Comparison of ENCODE assay signal across 19 mouse cellular contexts in the genomic region with DNA sequence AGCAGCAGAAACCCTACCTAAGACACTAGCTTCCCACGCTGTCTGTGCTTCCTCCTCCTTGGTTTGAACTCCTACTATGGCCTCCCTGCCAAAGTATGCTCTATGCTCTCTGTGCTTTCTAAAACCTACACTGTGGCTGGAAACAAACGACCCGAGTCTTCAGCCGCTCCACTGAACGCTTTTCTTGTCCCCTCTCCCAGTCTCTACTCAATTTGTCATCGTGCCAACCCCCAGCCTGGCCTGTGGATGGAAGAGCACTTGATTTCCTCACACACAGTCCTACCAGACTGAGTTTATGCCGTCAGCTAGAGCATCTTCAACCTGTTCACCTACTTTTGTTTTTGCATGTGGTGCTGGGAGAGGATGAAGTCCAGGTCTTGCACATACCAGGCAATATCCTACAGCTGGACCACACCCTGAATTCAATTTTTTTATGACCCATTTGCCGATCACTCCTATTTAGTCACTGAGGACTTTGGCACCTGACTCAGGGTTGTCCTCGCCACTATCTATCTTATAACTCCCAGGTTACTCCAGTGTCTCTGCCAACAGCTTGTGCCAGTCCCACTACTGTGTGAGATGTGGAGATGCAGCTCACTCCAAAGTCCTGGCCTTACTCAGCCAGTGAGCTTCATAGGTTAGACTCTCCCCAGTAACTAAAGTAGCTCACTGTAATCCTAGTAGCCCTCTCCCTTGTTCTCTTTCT. TPM values are rescaled to one million over a fixed set of nuclear protein-coding genes. Genes with fewer than 3 reads are reported as not detected.
A peak's percentile ranks its signal among the peaks of the same experiment; 100 is the strongest.
DNase-seq lines count a peak whose midpoint lies in the region; ATAC-seq and TF ChIP-seq lines count a peak whose summit lies in the region.
"Had no signal": no experiment of that assay in that cellular context is flagged by ENCODE, and none has a peak within 500 bp of the region (broad histone marks: within the 10 kb centered on the region; RNA-seq: fewer than 3 reads in every experiment).

No protein-coding gene starts in this region.

- DNase-seq in cerebellum, postnatal 10 days = peak; percentile 74 to 76
- peak; percentile 53 for DNase-seq in hindbrain, postnatal 0 days (ENCODE audit: low spot score)
- DNase-seq in hindbrain, embryonic 11.5 days (ENCODE audit: low spot score) = no peak
- peak; percentile 41 for DNase-seq in lung, embryonic 14.5 days
- DNase-seq in lung, adult 18-20 months = no peak
- peak; percentile 96 for DNase-seq in large intestine, adult 2 months (ENCODE audit: low read depth, low spot score)
- DNase-seq in adrenal gland, postnatal 4 days (ENCODE audit: low spot score in 2 of 2) = no peak
- DNase-seq: adrenal gland, postnatal 36 days; cerebellum, adult 11-12 months; kidney, adult 18-20 months; lung, postnatal 36 days; midbrain, embryonic 14.5 days; right cerebral cortex, postnatal 25 days; thymus, adult 18-20 months had no signal

- H3K4me2 ChIP-seq in hindbrain, postnatal 0 days (ENCODE audit: low read depth, low read length) = no peak overlapping the region
- H3K4me2 ChIP-seq in hindbrain, embryonic 11.5 days (replicated peaks; ENCODE audit: low read depth, low read length) = no peak overlapping the region
- H3K4me2 ChIP-seq in lung, embryonic 14.5 days = no peak overlapping the region
- H3K4me2 ChIP-seq: embryonic facial prominence, embryonic 15.5 days; forebrain, embryonic 13.5 days; limb, embryonic 15.5 days had no signal

- H3K9ac ChIP-seq in hindbrain, postnatal 0 days (replicated peaks; ENCODE audit: low read length) = no peak overlapping the region
- H3K9ac ChIP-seq in hindbrain, embryonic 11.5 days (ENCODE audit: low read depth, low read length) = no peak overlapping the region
- H3K9ac ChIP-seq in lung, embryonic 14.5 days = no peak overlapping the region
- H3K9ac ChIP-seq: embryonic facial prominence, embryonic 15.5 days; forebrain, embryonic 13.5 days; limb, embryonic 15.5 days had no signal

- H3K27ac ChIP-seq in hindbrain, postnatal 0 days = no peak overlapping the region
- no peak overlapping the region for H3K27ac ChIP-seq in hindbrain, embryonic 11.5 days (ENCODE audit: low read depth, low read length)
- no peak overlapping the region for H3K27ac ChIP-seq in lung, embryonic 14.5 days (ENCODE audit: low read depth)
- H3K27ac ChIP-seq: embryonic facial prominence, embryonic 15.5 days; forebrain, embryonic 13.5 days; hindbrain, embryonic 10.5 days; limb, embryonic 15.5 days had no signal

- WGBS in hindbrain, postnatal 0 days = 62% methylated on average over 9 of the region's 9 CpGs
- WGBS in hindbrain, embryonic 11.5 days = 75% methylated on average over 9 of the region's 9 CpGs
- WGBS in lung, embryonic 14.5 days = 75% methylated on average over 9 of the region's 9 CpGs
- WGBS in large intestine, adult 2 months = 29% methylated on average over 9 of the region's 9 CpGs

- H3K4me1 ChIP-seq in hindbrain, postnatal 0 days (ENCODE audit: insufficient read depth, low read length) = peaks cover 7% of the 10 kb centered on the region; the same call in 1 of the 2 replicates
- no peaks in the 10 kb centered on the region for H3K4me1 ChIP-seq in hindbrain, embryonic 11.5 days (replicated peaks; ENCODE audit: control insufficient read depth, insufficient read depth, low read length)
- H3K4me1 ChIP-seq in lung, embryonic 14.5 days (ENCODE audit: insufficient read depth) = peaks cover 17% of the 10 kb centered on the region

- ATAC-seq in cerebellum, adult (ENCODE audit: insufficient number of reproducible peaks, low FRiP score, low TSS enrichment) = no peak
- ATAC-seq in hindbrain, postnatal 0 days = no peak
- ATAC-seq in hindbrain, embryonic 11.5 days (ENCODE audit: low FRiP score) = no peak
- no peak for ATAC-seq in lung, embryonic 14.5 days (ENCODE audit: insufficient read depth)
- ATAC-seq: forebrain, embryonic 13.5 days had no signal

- no peaks in the 10 kb centered on the region for H3K36me3 ChIP-seq in hindbrain, postnatal 0 days (ENCODE audit: insufficient read depth, low read length)
- H3K36me3 ChIP-seq in hindbrain, embryonic 11.5 days (ENCODE audit: control insufficient read depth, insufficient read depth, low read length) = no peaks in the 10 kb centered on the region
- no peaks in the 10 kb centered on the region for H3K36me3 ChIP-seq in lung, embryonic 14.5 days (ENCODE audit: insufficient read depth)
- H3K36me3 ChIP-seq: embryonic facial prominence, embryonic 15.5 days; hindbrain, embryonic 10.5 days; limb, embryonic 15.5 days had no signal

- TF ChIP-seq CTCF in hindbrain, postnatal 0 days (IDR thresholded peaks at IDR 0.05; ENCODE audit: low read depth) = no peak
- TF ChIP-seq CTCF in lung, embryonic 14.5 days (IDR thresholded peaks at IDR 0.05; ENCODE audit: low read depth) = no peak

- no peak overlapping the region for H3K4me3 ChIP-seq in hindbrain, postnatal 0 days (ENCODE audit: low read length)
- H3K4me3 ChIP-seq in hindbrain, embryonic 11.5 days (ENCODE audit: low read depth, low read length) = no peak overlapping the region
- no peak overlapping the region for H3K4me3 ChIP-seq in lung, embryonic 14.5 days (ENCODE audit: low read depth, low read length)
- H3K4me3 ChIP-seq: embryonic facial prominence, embryonic 15.5 days; forebrain, embryonic 13.5 days; hindbrain, embryonic 10.5 days; limb, embryonic 15.5 days had no signal

- H3K27me3 ChIP-seq in hindbrain, postnatal 0 days (ENCODE audit: insufficient read depth, low read length) = no peaks in the 10 kb centered on the region
- H3K27me3 ChIP-seq in hindbrain, embryonic 11.5 days (ENCODE audit: control insufficient read depth, insufficient read depth, low read length) = no peaks in the 10 kb centered on the region
- H3K27me3 ChIP-seq in lung, embryonic 14.5 days (ENCODE audit: insufficient read depth, low read length) = no peaks in the 10 kb centered on the region
- H3K27me3 ChIP-seq: embryonic facial prominence, embryonic 15.5 days; forebrain, embryonic 13.5 days; limb, embryonic 15.5 days had no signal

- no peaks in the 10 kb centered on the region for H3K9me3 ChIP-seq in hindbrain, postnatal 0 days (ENCODE audit: low read length)
- no peaks in the 10 kb centered on the region for H3K9me3 ChIP-seq in hindbrain, embryonic 11.5 days (ENCODE audit: control insufficient read depth, low read length)
- H3K9me3 ChIP-seq in lung, embryonic 14.5 days (ENCODE audit: low read depth, low read length) = no peaks in the 10 kb centered on the region
- H3K9me3 ChIP-seq: embryonic facial prominence, embryonic 15.5 days; forebrain, embryonic 13.5 days; hindbrain, embryonic 10.5 days; limb, embryonic 15.5 days had no signal

RNA-seq across cellular contexts. Expression of a gene that starts 0.9 kb away (rescaled TPM):
- 197 and 223 TPM in 2 replicates for total RNA-seq in hindbrain, postnatal 0 days (2014; rRNA removed)
- 323 and 328 TPM in 2 replicates for polyA plus RNA-seq in hindbrain, postnatal 0 days (2015; fragmentation: Nextera tagmentation; extraction: Ambion mirVana)
- polyA plus RNA-seq in hindbrain, embryonic 11.5 days (2014; fragmentation: Nextera tagmentation; extraction: Ambion mirVana) = 312 and 318 TPM in 2 replicates
- polyA plus RNA-seq in lung, embryonic 14.5 days (2014; fragmentation: Nextera tagmentation; extraction: Ambion mirVana) = 274 and 278 TPM in 2 replicates
- 230 and 340 TPM in 2 replicates for polyA plus RNA-seq in large intestine, adult 2 months (2012; rRNA removed)
- total RNA-seq in adrenal gland, postnatal 4 days (2021) = 100 to 1,000 TPM; 256 to 257 TPM

RNA-seq across cellular contexts. Expression of a gene that starts 22.8 kb away (rescaled TPM):
- total RNA-seq in hindbrain, postnatal 0 days (2014; rRNA removed) = 37.1 and 47.9 TPM in 2 replicates
- polyA plus RNA-seq in hindbrain, postnatal 0 days (2015; fragmentation: Nextera tagmentation; extraction: Ambion mirVana) = 62.2 and 62.8 TPM in 2 replicates
- polyA plus RNA-seq in hindbrain, embryonic 11.5 days (2014; fragmentation: Nextera tagmentation; extraction: Ambion mirVana) = 16.8 and 19.2 TPM in 2 replicates
- polyA plus RNA-seq in lung, embryonic 14.5 days (2014; fragmentation: Nextera tagmentation; extraction: Ambion mirVana) = 15.4 and 17.0 TPM in 2 replicates
- 53.3 and 71.5 TPM in 2 replicates for polyA plus RNA-seq in large intestine, adult 2 months (2012; rRNA removed)
- 10 to 100 TPM; 47.1 to 51.2 TPM for total RNA-seq in adrenal gland, postnatal 4 days (2021)

Comparison
In these comparisons a context has a peak if more than half of its experiments do, and no peak if none do; other contexts are left out.
1. DNase-seq: peak in cerebellum, postnatal 10 days (2 of 2), hindbrain, postnatal 0 days (single experiment), lung, embryonic 14.5 days (single experiment) and large intestine, adult 2 months (single experiment); none in hindbrain, embryonic 11.5 days (single experiment), lung, adult 18-20 months (0 of 2) and adrenal gland, postnatal 4 days (0 of 2).